Mouse (Mus musculus) midbrain, embryonic 12.5 days (tissue): ENCODE measurements at regions not wholly inside any gene's neighbourhood (a gene's known extent, or its start where the extent isn't known, plus 50 kb on each side); places are given as distances from the start of the nearest gene placed in this dataset.
A peak's percentile ranks its signal among the peaks of the same experiment; 100 is the strongest.

Source experiments
- ATAC-seq: fragments of 200-750 bp; cut with Nextera tagmentation; 2 replicates; pipeline ENCODE4 v1.8.0; 2017; ENCODE audit warnings: low read depth, moderate TSS enrichment, moderate library complexity; ENCODE audit not compliant: low FRiP score
- H3K27ac ChIP-seq: fragments of 300-500 bp; sonication (generic); replicated peaks from 2 replicates; pipeline ENCODE4 v1.5.1; 2016; ENCODE audit warnings: mild to moderate bottlenecking
- H3K27me3 ChIP-seq: fragments of 300-500 bp; sonication (generic); 2 replicates; pipeline ENCODE4 v1.6.1; 2016; ENCODE audit warnings: mild to moderate bottlenecking
- H3K36me3 ChIP-seq: fragments of 300-500 bp; sonication (generic); 2 replicates; pipeline ENCODE4 v1.6.1; 2016
- H3K4me1 ChIP-seq: fragments of 300-500 bp; sonication (generic); 2 replicates; pipeline ENCODE4 v1.6.1; 2016
- H3K4me2 ChIP-seq: fragments of 300-500 bp; sonication (generic); replicated peaks from 2 replicates; pipeline ENCODE4 v1.6.1; 2016; ENCODE audit warnings: mild to moderate bottlenecking, moderate library complexity
- H3K4me3 ChIP-seq: fragments of 300-500 bp; sonication (generic); 2 replicates; pipeline ENCODE4 v1.5.1; 2016; ENCODE audit warnings: mild to moderate bottlenecking
- H3K9ac ChIP-seq: fragments of 300-500 bp; sonication (generic); replicated peaks from 2 replicates; pipeline ENCODE4 v1.6.1; 2016; ENCODE audit warnings: mild to moderate bottlenecking, moderate library complexity
- H3K9me3 ChIP-seq: fragments of 300-500 bp; sonication (generic); 2 replicates; pipeline ENCODE4 v1.6.1; 2016; ENCODE audit warnings: mild to moderate bottlenecking
- WGBS: fragments of 180-500 bp; shearing (Covaris S2); methylation state at CpG from one replicate; pipeline ENCODE4 v1.1.7; 2016; 5-methylcytosine and 5-hydroxymethylcytosine counted together

- H3K4me2 ChIP-seq, result no peak overlapping the region
- no peaks in the 10 kb centered on the region for H3K27me3 ChIP-seq
- H3K27ac ChIP-seq, result no peak overlapping the region
- H3K36me3 ChIP-seq, result no peaks in the 10 kb centered on the region
- no peak for ATAC-seq
- H3K9me3 ChIP-seq, result no peaks in the 10 kb centered on the region
- peaks cover 17% of the 10 kb centered on the region for H3K4me1 ChIP-seq
- H3K4me3 ChIP-seq, result no peak overlapping the region
- whole genome bisulfite sequencing, result 87% methylated on average over 10 of the region's 10 CpGs
- no peak overlapping the region for H3K9ac ChIP-seq
Measured at GRCm38 (mm10) chr17:63806360-63806759, 56.5 kb upstream of the Fer start.

DNA sequence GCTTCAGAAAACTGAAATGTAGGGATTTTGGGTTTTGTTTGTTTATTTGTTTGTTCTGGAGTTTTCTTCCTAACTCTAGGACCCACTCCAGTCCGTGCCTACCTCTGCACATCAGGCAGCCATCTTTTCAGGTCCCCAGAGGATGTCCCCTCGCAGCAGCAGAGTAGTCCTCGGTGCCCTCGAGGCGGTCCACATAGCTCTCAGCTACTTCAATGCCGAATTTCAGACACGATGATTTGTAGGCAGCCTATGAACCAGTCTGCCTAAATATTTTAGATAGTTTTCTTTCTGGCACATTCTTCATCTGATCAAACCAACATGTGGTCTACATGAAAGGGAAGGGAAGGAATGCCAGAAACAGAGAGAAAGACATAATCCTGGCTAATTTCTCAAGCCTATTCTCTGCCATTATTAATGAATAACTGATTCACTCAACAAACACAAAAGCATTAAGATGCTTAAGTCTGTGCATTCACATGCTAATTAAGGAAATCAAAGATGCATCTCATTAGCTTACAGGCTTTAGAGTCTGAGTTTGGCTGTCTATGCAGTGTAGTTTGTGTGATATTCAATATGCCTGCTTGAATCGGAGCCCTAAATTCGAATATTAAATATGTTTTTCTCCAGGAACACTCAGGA lies 55.2 kb upstream of the Fer start:
- no peak overlapping the region for H3K4me2 ChIP-seq
- 30% methylated on average over 9 of the region's 9 CpGs for whole genome bisulfite sequencing

GRCm38 (mm10) chr17:63808756-63809155 lies 54.1 kb upstream of the Fer start:
- 32% methylated on average over 6 of the region's 6 CpGs for WGBS
- Histone ChIP-seq H3K36me3 (no peaks in the 10 kb centered on the region), H3K27me3 (no peaks in the 10 kb centered on the region), H3K27ac (0 out of 2 replicates have a peak overlapping the region, but pooled peaks have one; percentile 35), H3K4me3 (no peak overlapping the region), H3K9me3 (no peaks in the 10 kb centered on the region), H3K9ac (no peak overlapping the region), H3K4me1 (peaks cover 23% of the 10 kb centered on the region), H3K4me2 (no peak overlapping the region)
- no peak for ATAC-seq

More for the DNA sequence above, 55.2 kb upstream of the Fer start:
- Histone ChIP-seq H3K27me3 (no peaks in the 10 kb centered on the region), H3K4me1 (peaks cover 20% of the 10 kb centered on the region), H3K36me3 (no peaks in the 10 kb centered on the region), H3K4me3 (no peak overlapping the region), H3K27ac (0 out of 2 replicates have a peak overlapping the region, but pooled peaks have one; percentile 35), H3K9me3 (no peaks in the 10 kb centered on the region), H3K9ac (no peak overlapping the region)
- ATAC-seq, result peak; percentile 90

GRCm38 (mm10) chr17:63811246-63811785 lies 51.5 kb upstream of the Fer start:
- Histone ChIP-seq H3K4me2 (no peak overlapping the region), H3K9ac (no peak overlapping the region), H3K36me3 (no peaks in the 10 kb centered on the region), H3K27ac (no peak overlapping the region), H3K4me1 (peaks cover 23% of the 10 kb centered on the region), H3K4me3 (no peak overlapping the region), H3K9me3 (no peaks in the 10 kb centered on the region), H3K27me3 (no peaks in the 10 kb centered on the region)
- 55% methylated on average over 9 of the region's 9 CpGs for WGBS
- no peak for ATAC-seq

GRCm38 (mm10) chr17:63812586-63812985 lies 50.3 kb upstream of the Fer start:
- Histone ChIP-seq H3K4me3 (no peak overlapping the region), H3K27me3 (no peaks in the 10 kb centered on the region), H3K4me2 (no peak overlapping the region), H3K27ac (no peak overlapping the region), H3K4me1 (peaks cover 19% of the 10 kb centered on the region), H3K36me3 (no peaks in the 10 kb centered on the region), H3K9me3 (no peaks in the 10 kb centered on the region), H3K9ac (no peak overlapping the region)
- 86% methylated on average over 3 of the region's 3 CpGs for WGBS
- ATAC-seq, result no peak
